Mouse (Mus musculus) thymus, adult 2 months (tissue): Measurements from ENCODE around the gene Rock2.

ENCODE experiments used
- CTCF ChIP-seq: fragments of 200-500 bp; IDR thresholded peaks from 2 replicates; pipeline ENCODE4 v1.5.1; 2012; ENCODE audit warnings: mild to moderate bottlenecking, control low read depth, low read length, moderate library complexity, borderline replicate concordance; ENCODE audit not compliant: control insufficient read depth, poor library complexity, insufficient read depth; ENCODE audit errors: extremely low read depth
- POLR2A ChIP-seq: fragments of 200-500 bp; IDR thresholded peaks from 2 replicates; pipeline ENCODE4 v1.6.1; 2012; ENCODE audit warnings: mild to moderate bottlenecking, low read length, control low read depth, moderate library complexity; ENCODE audit not compliant: control insufficient read depth, poor library complexity, insufficient read depth; ENCODE audit errors: extremely low read depth

- TF ChIP-seq CTCF (peak; percentile 19; the same call in 1 of the 2 replicates), POLR2A (peak; percentile 73; the same call in 1 of the 2 replicates)
These were observed 105.2 kb downstream of the Rock2 start, which contains the start of gene Pqlc3 for GRCm38 (mm10) chr12:16999739-17000497.
